Mouse (Mus musculus) ES-E14 (cell line): Measurements from ENCODE around the gene Iqgap3. TPM values are rescaled to one million over a fixed set of nuclear protein-coding genes. Genes with fewer than 3 reads are reported as not detected.

Experiments
- DNase-seq: peaks from one replicate; pipeline ENCODE4 v3.0.0-alpha.2; 2013; ENCODE audit warnings: low read depth, low spot score
- H3K27ac ChIP-seq: 2 replicates; pipeline ENCODE4 v1.5.1; 2012; ENCODE audit warnings: low read depth, mild to moderate bottlenecking, low read length, moderate library complexity, mixed read lengths; ENCODE audit not compliant: poor library complexity, insufficient read depth, severe bottlenecking
- H3K36me3 ChIP-seq: 2 replicates; pipeline ENCODE4 v1.6.1; 2012; ENCODE audit warnings: mild to moderate bottlenecking, low read length, moderate library complexity, mixed read lengths; ENCODE audit not compliant: control insufficient read depth, poor library complexity, insufficient read depth, severe bottlenecking
- H3K4me1 ChIP-seq, 2 experiments: fragments of 150-350 bp in 1 of 2; sonication (generic) in 1 of 2; 2 replicates each; pipeline ENCODE4 v1.6.1; 2012; ENCODE audit warnings: low read length in 2 of 2, mild to moderate bottlenecking in 1 of 2, mixed read lengths in 1 of 2; ENCODE audit not compliant: control insufficient read depth in 2 of 2, insufficient read depth in 2 of 2, poor library complexity in 1 of 2
- H3K4me3 ChIP-seq, 2 experiments: fragments of 150-350 bp in 1 of 2; sonication (generic) in 1 of 2; 2 replicates each; pipeline ENCODE4 v1.5.1; 2012; ENCODE audit warnings: low read length in 2 of 2, low read depth in 1 of 2, mild to moderate bottlenecking in 1 of 2, mixed read lengths in 1 of 2; ENCODE audit not compliant: insufficient read depth in 1 of 2, poor library complexity in 1 of 2, severe bottlenecking in 1 of 2
- H3K9ac ChIP-seq: 2 replicates; pipeline ENCODE4 v1.6.1; 2012; ENCODE audit warnings: low read depth, mild to moderate bottlenecking, low read length, mixed read lengths; ENCODE audit not compliant: poor library complexity, insufficient read depth, severe bottlenecking
- H3K9me3 ChIP-seq: fragments of 150-350 bp; sonication (generic); 2 replicates; pipeline ENCODE4 v1.6.1; 2012; ENCODE audit warnings: low read depth, mild to moderate bottlenecking, low read length; ENCODE audit not compliant: control insufficient read depth, insufficient read depth
- CHD2 ChIP-seq: IDR thresholded peaks from 2 replicates; pipeline ENCODE4 v1.6.1; 2014; ENCODE audit warnings: mild to moderate bottlenecking, low read depth, low read length, inconsistent platforms
- HCFC1 ChIP-seq: IDR thresholded peaks from 2 replicates; pipeline ENCODE4 v1.6.1; 2012; ENCODE audit warnings: low read length, inconsistent platforms, borderline replicate concordance; ENCODE audit not compliant: insufficient read depth
- MAFK ChIP-seq: IDR thresholded peaks from 2 replicates; pipeline ENCODE4 v1.6.1; 2014; ENCODE audit warnings: mild to moderate bottlenecking, low read depth, low read length, inconsistent platforms; ENCODE audit not compliant: insufficient read depth
- ZC3H11A ChIP-seq: IDR thresholded peaks from 2 replicates; pipeline ENCODE4 v1.6.1; 2012; ENCODE audit warnings: low read depth, mild to moderate bottlenecking, inconsistent platforms, low read length, borderline replicate concordance
- ZNF384 ChIP-seq: IDR thresholded peaks from 2 replicates; pipeline ENCODE4 v1.6.1; 2012; ENCODE audit warnings: low read depth, low read length, inconsistent platforms
- in situ Hi-C, 2 experiments: fragments of 600-800 bp; cut with MboI; formaldehyde crosslinking; loops; one replicate each; pipeline ENCODE4 v1.15.1; 2025; ENCODE audit warnings: low sequenced_read_pairs in 2 of 2, inconsistent platforms in 1 of 2; ENCODE audit not compliant: unreplicated experiment in 2 of 2
- total RNA-seq: library from RNA; depleted of rRNA; stranded (reverse); fragments of 300-350 nt; gene quantifications from 2 replicates; pipeline ENCODE4 v1.2.3, GENCODE M21; 2012

Gene Iqgap3
- total RNA-seq, 1 experiment, result 60.3 TPM

DNA sequence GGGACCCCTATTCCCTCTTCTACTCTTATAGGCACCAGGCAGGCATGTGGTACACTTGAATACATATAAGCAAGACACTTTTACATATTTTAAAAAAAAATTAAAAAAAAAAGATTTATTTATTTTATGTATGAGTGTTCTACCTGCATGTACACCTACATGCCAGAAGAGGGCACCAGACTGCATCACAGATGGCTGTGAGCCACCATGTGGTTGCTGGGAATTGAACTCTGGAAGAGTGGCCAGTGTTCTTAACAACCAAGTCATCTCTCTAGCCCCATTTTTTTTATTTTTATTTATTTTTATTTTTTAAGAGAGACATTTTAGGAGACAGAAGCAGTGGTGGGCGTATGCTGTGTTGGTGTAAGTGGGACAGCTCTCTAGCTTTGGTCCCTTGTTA lies 5.9 kb downstream of the Iqgap3 start:
- TF ChIP-seq CHD2 (no peak), ZC3H11A (peak; percentile 46; the same call in 1 of the 2 replicates), ZNF384 (no peak), MAFK (no peak)
- no peak for DNase-seq
- peaks cover 0 to 3% of the 10 kb centered on the region in 2 experiments; a peak in 1 of 4 replicates for H3K4me1 ChIP-seq
- H3K4me3 ChIP-seq, result no peak overlapping the region
- in situ Hi-C loops, result no loop called here
- no peaks in the 10 kb centered on the region for H3K9me3 ChIP-seq
- peaks cover 53% of the 10 kb centered on the region for H3K36me3 ChIP-seq
- H3K9ac ChIP-seq, result no peak overlapping the region
- H3K27ac ChIP-seq, result no peak overlapping the region

- TF ChIP-seq HCFC1 (no peak), CHD2 (no peak), ZC3H11A (no peak), MAFK (no peak), ZNF384 (no peak)
- no peaks in the 10 kb centered on the region for H3K9me3 ChIP-seq
- in situ Hi-C loops, result no loop called here
- H3K27ac ChIP-seq, result no peak overlapping the region
- no peak overlapping the region for H3K9ac ChIP-seq
- H3K36me3 ChIP-seq, result peaks cover 64% of the 10 kb centered on the region
- no peak for DNase-seq
- H3K4me3 ChIP-seq, result no peak overlapping the region
- H3K4me1 ChIP-seq, result no peaks in the 10 kb centered on the region
Observed at GRCm38 (mm10) chr3:88090106-88090505, 8.3 kb downstream of the Iqgap3 start.

- no peak for TF ChIP-seq HCFC1
- no peak for TF ChIP-seq ZC3H11A
- no peak for TF ChIP-seq MAFK
- TF ChIP-seq ZNF384, result no peak
- no peak for TF ChIP-seq CHD2
- Histone ChIP-seq H3K4me1 (no peaks in the 10 kb centered on the region), H3K27ac (no peak overlapping the region), H3K9me3 (no peaks in the 10 kb centered on the region), H3K36me3 (peaks cover 66% of the 10 kb centered on the region), H3K9ac (no peak overlapping the region), H3K4me3 (no peak overlapping the region)
- in situ Hi-C loops, result no loop called here
- no peak for DNase-seq
Observed at GRCm38 (mm10) chr3:88090616-88091015, 8.8 kb downstream of the Iqgap3 start.

- Histone ChIP-seq H3K9me3 (no peaks in the 10 kb centered on the region), H3K4me3 (no peak overlapping the region), H3K36me3 (peaks cover 70% of the 10 kb centered on the region), H3K27ac (no peak overlapping the region), H3K9ac (no peak overlapping the region), H3K4me1 (no peaks in the 10 kb centered on the region)
- in situ Hi-C loops, result no loop called here
- TF ChIP-seq MAFK, result no peak
- no peak for TF ChIP-seq ZNF384
- no peak for TF ChIP-seq CHD2
- no peak for TF ChIP-seq HCFC1
- TF ChIP-seq ZC3H11A, result no peak
- no peak for DNase-seq
Observed at GRCm38 (mm10) chr3:88094126-88094525, 12.4 kb downstream of the Iqgap3 start.

DNA sequence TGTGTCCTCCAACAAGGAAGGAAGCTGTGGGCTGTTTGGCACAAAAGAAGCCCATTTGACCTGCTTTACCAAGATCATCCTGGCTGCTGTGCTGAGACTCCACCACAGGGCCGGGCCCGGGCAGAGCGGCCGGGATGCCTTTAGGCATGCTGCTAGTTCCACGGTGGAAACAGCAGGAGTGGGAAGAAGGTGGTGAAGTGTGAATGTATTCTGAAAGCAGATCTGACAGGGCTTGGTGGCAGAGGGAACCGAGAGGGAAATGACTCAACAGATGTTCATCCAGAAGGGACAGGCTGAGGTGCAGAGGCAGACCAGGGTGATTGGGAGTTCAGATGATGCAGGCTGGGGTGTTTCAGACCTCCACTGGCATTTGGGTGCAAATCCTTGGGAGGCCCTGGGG lies 15.9 kb downstream of the Iqgap3 start:
- no peak for TF ChIP-seq CHD2
- TF ChIP-seq MAFK, result no peak
- TF ChIP-seq ZC3H11A, result no peak
- no peak for TF ChIP-seq ZNF384
- no peak for TF ChIP-seq HCFC1
- no peak overlapping the region for H3K27ac ChIP-seq
- no peak overlapping the region for H3K4me3 ChIP-seq

More for the DNA sequence above, 15.9 kb downstream of the Iqgap3 start:
- no peak overlapping the region for H3K9ac ChIP-seq
- no peaks in the 10 kb centered on the region for H3K9me3 ChIP-seq
- H3K36me3 ChIP-seq, result peaks cover 66% of the 10 kb centered on the region
- DNase-seq, result no peak
- in situ Hi-C loops, result no loop called here
- no peaks in the 10 kb centered on the region for H3K4me1 ChIP-seq
